Mouse (Mus musculus) embryonic facial prominence, embryonic 15.5 days (tissue): ENCODE results near the gene Nutm2. TPM values are rescaled to one million over a fixed set of nuclear protein-coding genes. Genes with fewer than 3 reads are reported as not detected.
"Not testable (repeated sequence)": the region's sequence is repeated elsewhere in the genome, so short reads cannot be mapped to it uniquely, and the experiment has no call there.

Experiments
- ATAC-seq: fragments of 200-750 bp; cut with Nextera tagmentation; 2 replicates; pipeline ENCODE4 v1.8.0; 2017; ENCODE audit warnings: low read depth, moderate TSS enrichment; ENCODE audit not compliant: insufficient number of reproducible peaks, low FRiP score, low TSS enrichment
- H3K27ac ChIP-seq: fragments of 300-500 bp; sonication (generic); replicated peaks from 2 replicates; pipeline ENCODE4 v1.5.1; 2015; ENCODE audit warnings: mild to moderate bottlenecking, inconsistent platforms
- H3K27me3 ChIP-seq: fragments of 300-500 bp; sonication (generic); 2 replicates; pipeline ENCODE4 v1.6.1; 2015; ENCODE audit warnings: inconsistent platforms
- H3K36me3 ChIP-seq: fragments of 300-500 bp; sonication (generic); 2 replicates; pipeline ENCODE4 v1.6.1; 2015; ENCODE audit warnings: mild to moderate bottlenecking, inconsistent platforms
- H3K4me1 ChIP-seq: fragments of 300-500 bp; sonication (generic); 2 replicates; pipeline ENCODE4 v1.6.1; 2015; ENCODE audit warnings: inconsistent platforms
- H3K4me2 ChIP-seq: fragments of 300-500 bp; sonication (generic); replicated peaks from 2 replicates; pipeline ENCODE4 v1.6.1; 2015; ENCODE audit warnings: mild to moderate bottlenecking, inconsistent platforms
- H3K4me3 ChIP-seq: fragments of 300-500 bp; sonication (generic); replicated peaks from 2 replicates; pipeline ENCODE4 v1.5.1; 2015; ENCODE audit warnings: mild to moderate bottlenecking, inconsistent platforms
- H3K9ac ChIP-seq: fragments of 300-500 bp; sonication (generic); 2 replicates; pipeline ENCODE4 v1.6.1; 2015; ENCODE audit warnings: inconsistent platforms
- H3K9me3 ChIP-seq: fragments of 300-500 bp; sonication (generic); replicated peaks from 2 replicates; pipeline ENCODE4 v1.6.1; 2016; ENCODE audit warnings: inconsistent platforms
- WGBS: fragments of 180-500 bp; shearing (Covaris S2); methylation state at CpG from one replicate; pipeline ENCODE4 v1.1.7; 2015; 5-methylcytosine and 5-hydroxymethylcytosine counted together
- polyA plus RNA-seq: library from polyadenylated mRNA; unstranded; fragments of >200 nt; fragmentation: Nextera tagmentation; extraction: Ambion mirVana; gene quantifications from 2 replicates; pipeline ENCODE4 v1.2.1, GENCODE M21; 2015

Nutm2 gene
- not detected in 2 replicates for polyA plus RNA-seq

- H3K27ac ChIP-seq = no peak within 1 kb of the TSS
- H3K4me2 ChIP-seq = no peak within 1 kb of the TSS
- no peaks in the 10 kb centered on the region for H3K36me3 ChIP-seq
- 65% methylated on average over 4 of the region's 4 CpGs for WGBS
- no peak for ATAC-seq
- H3K9ac ChIP-seq = no peak within 1 kb of the TSS
- no peaks in the 10 kb centered on the region for H3K27me3 ChIP-seq
- no peaks in the 10 kb centered on the region for H3K4me1 ChIP-seq
- no peaks in the 10 kb centered on the region for H3K9me3 ChIP-seq
- no peak within 1 kb of the TSS for H3K4me3 ChIP-seq
Measured at GRCm38 (mm10) chr13:50467007-50467406, at the start of gene Nutm2. Nutm2 (plus strand) TSS chr13:50467307.

GRCm38 (mm10) chr13:50417389-50418183 is 49.5 kb upstream of the Nutm2 start, which contains the start of gene Fbxw17:
Fbxw17 (plus strand) TSS chr13:50417864.
- H3K9ac ChIP-seq = peak within 1 kb of the TSS; percentile 75
- WGBS = 11% methylated on average over 34 of the region's 35 CpGs
- peak within 1 kb of the TSS; percentile 75 for H3K4me3 ChIP-seq
- no peaks in the 10 kb centered on the region for H3K27me3 ChIP-seq
- peaks cover 12% of the 10 kb centered on the region for H3K4me1 ChIP-seq
- no peaks in the 10 kb centered on the region for H3K9me3 ChIP-seq
- peak; percentile 94 for ATAC-seq
- H3K36me3 ChIP-seq = peaks cover 5% of the 10 kb centered on the region
- H3K4me2 ChIP-seq = peak within 1 kb of the TSS; percentile 61
- H3K27ac ChIP-seq = no peak within 1 kb of the TSS

GRCm38 (mm10) chr13:50418421-50418820 is 48.7 kb upstream of the Nutm2 start:
- WGBS = 32% methylated on average over 3 of the region's 3 CpGs
- Histone ChIP-seq H3K27ac (no peak overlapping the region), H3K9ac (peak overlapping the region; percentile 75), H3K4me2 (peak overlapping the region; percentile 61), H3K4me3 (peak overlapping the region; percentile 75), H3K27me3 (no peaks in the 10 kb centered on the region), H3K4me1 (peaks cover 12% of the 10 kb centered on the region), H3K9me3 (no peaks in the 10 kb centered on the region), H3K36me3 (peaks cover 13% of the 10 kb centered on the region)
- ATAC-seq = no peak

GRCm38 (mm10) chr13:50423625-50424209 is 43.4 kb upstream of the Nutm2 start:
- Histone ChIP-seq H3K36me3 (peaks cover 63% of the 10 kb centered on the region), H3K27ac (no peak overlapping the region), H3K4me1 (peaks cover 4% of the 10 kb centered on the region), H3K9me3 (no peaks in the 10 kb centered on the region), H3K9ac (no peak overlapping the region), H3K4me3 (no peak overlapping the region), H3K4me2 (no peak overlapping the region), H3K27me3 (no peaks in the 10 kb centered on the region)
- WGBS = 88% methylated on average over 8 of the region's 8 CpGs
- no peak; the same call in 1 of the 2 replicates for ATAC-seq

DNA sequence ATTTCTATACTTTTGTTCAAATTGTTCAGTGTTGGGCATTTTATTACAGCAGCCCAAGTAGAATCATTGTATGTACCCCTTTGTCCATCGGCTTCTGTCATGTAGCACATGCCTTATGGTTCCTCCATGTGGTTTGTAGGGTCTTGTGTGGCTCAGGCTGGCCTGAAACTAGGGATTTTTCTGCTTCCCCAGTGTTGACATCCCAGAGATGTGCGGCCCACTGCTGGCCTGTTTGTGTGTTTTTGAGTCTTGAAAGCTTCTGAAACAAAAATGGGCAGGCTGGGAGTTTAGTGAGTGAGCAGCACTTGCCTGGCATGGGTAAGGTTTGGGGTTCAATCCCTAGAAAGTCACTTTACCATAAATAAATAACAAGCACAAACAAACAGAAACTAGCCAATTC is 42.6 kb upstream of the Nutm2 start:
- H3K4me3 ChIP-seq = no peak overlapping the region
- H3K36me3 ChIP-seq = peaks cover 70% of the 10 kb centered on the region
- H3K9me3 ChIP-seq = no peaks in the 10 kb centered on the region
- H3K4me2 ChIP-seq = no peak overlapping the region
- WGBS = 95% methylated on average over 2 of the region's 2 CpGs
- H3K27ac ChIP-seq = no peak overlapping the region
- H3K9ac ChIP-seq = no peak overlapping the region
- no peak for ATAC-seq
- H3K4me1 ChIP-seq = no peaks in the 10 kb centered on the region
- no peaks in the 10 kb centered on the region for H3K27me3 ChIP-seq

DNA sequence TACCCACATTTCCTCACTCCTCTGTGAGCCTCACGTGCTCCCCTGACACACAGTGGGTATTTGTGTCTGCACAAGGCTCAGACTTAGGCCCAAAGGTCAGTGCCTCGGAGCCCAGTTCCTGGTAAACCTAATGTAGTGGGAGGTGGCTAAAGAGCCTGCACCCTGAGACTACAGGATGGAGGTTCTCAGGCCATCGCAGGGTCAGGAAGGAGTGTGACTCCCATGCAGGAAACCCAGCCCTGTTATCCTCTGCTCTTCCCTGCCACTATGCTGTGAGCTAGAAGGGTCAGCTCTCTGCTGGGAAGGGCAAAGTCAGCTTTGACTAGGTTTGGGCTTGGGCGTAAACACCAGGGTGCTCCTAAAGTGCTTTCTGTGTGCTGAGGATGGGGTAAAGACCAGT is 40.4 kb upstream of the Nutm2 start:
- no peak overlapping the region for H3K9ac ChIP-seq

DNA sequence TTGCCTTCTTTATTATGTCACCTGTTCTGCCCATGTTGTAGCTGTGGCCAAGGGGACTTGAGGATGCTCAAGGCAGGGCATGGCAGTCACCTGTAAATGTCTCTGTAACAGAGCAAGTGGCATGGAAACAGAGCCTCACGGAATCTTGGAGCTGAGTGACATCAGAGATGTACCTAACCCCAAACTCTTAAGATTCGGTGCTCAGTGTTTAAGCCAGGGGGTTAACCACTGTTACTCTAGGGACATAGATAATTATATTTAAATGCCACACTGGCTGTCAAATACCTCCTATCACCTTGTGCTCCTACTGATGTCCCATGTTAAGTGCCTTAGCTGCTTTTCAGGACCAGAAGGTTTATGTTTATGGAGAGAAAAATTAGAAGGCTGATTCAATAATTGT is 23.3 kb upstream of the Nutm2 start, which contains the start of gene Gm47429:
Gene Gm47429, minus strand, starts transcription at position 101 of the 400 bp plus-strand sequence.
- no peak within 1 kb of the TSS for H3K27ac ChIP-seq
- no peak within 1 kb of the TSS for H3K9ac ChIP-seq
- H3K36me3 ChIP-seq = no peaks in the 10 kb centered on the region
- ATAC-seq = no peak
- H3K27me3 ChIP-seq = no peaks in the 10 kb centered on the region
- H3K4me1 ChIP-seq = no peaks in the 10 kb centered on the region
- H3K4me3 ChIP-seq = no peak within 1 kb of the TSS
- no peaks in the 10 kb centered on the region for H3K9me3 ChIP-seq
- no peak within 1 kb of the TSS for H3K4me2 ChIP-seq
- WGBS = 76% methylated on average over 2 of the region's 2 CpGs

More for the DNA sequence above, 40.4 kb upstream of the Nutm2 start:
- Histone ChIP-seq H3K9me3 (no peaks in the 10 kb centered on the region), H3K36me3 (peaks cover 83% of the 10 kb centered on the region), H3K27ac (no peak overlapping the region), H3K27me3 (no peaks in the 10 kb centered on the region), H3K4me2 (no peak overlapping the region), H3K4me1 (no peaks in the 10 kb centered on the region), H3K4me3 (no peak overlapping the region)
- ATAC-seq = no peak
- 82% methylated on average over 4 of the region's 4 CpGs for WGBS

GRCm38 (mm10) chr13:50445261-50445660 is 21.8 kb upstream of the Nutm2 start:
- Histone ChIP-seq H3K4me2 (no peak overlapping the region), H3K4me3 (no peak overlapping the region), H3K27ac (no peak overlapping the region), H3K36me3 (no peaks in the 10 kb centered on the region), H3K9me3 (no peaks in the 10 kb centered on the region), H3K9ac (no peak overlapping the region), H3K4me1 (no peaks in the 10 kb centered on the region), H3K27me3 (no peaks in the 10 kb centered on the region)
- ATAC-seq = no peak
- 27% methylated on average over 4 of the region's 4 CpGs for WGBS

DNA sequence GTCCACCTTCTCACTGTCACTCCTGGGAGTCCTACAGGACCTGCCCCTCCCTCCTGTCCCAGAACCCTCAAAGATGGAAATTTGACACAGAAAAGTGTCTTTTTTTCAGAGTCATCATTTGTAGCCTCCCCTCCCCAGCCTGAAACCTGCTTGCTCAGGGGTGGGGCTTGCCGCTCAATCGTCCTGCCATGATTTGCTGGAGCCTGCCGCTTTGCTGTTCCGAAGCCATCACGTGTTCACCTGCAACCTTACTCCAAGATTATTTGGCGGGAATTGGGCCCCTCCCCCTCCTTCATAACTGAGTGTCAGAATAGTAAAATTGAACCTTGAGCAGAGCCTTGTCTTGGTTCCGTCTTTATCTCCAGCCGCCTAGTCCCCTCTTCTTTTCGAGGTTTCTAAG is 14.8 kb upstream of the Nutm2 start:
- not testable (repeated sequence) for H3K27ac ChIP-seq, H3K27me3 ChIP-seq
- 59% methylated on average over 9 of the region's 9 CpGs for WGBS

GRCm38 (mm10) chr13:50453426-50453825 is 13.7 kb upstream of the Nutm2 start:
- Histone ChIP-seq H3K4me2 (no peak overlapping the region), H3K36me3 (no peaks in the 10 kb centered on the region), H3K9ac (no peak overlapping the region), H3K4me3 (no peak overlapping the region), H3K27me3 (no peaks in the 10 kb centered on the region), H3K27ac (no peak overlapping the region), H3K9me3 (no peaks in the 10 kb centered on the region), H3K4me1 (no peaks in the 10 kb centered on the region)
- WGBS = 30% methylated on average over 4 of the region's 4 CpGs
- ATAC-seq = no peak

More for the DNA sequence above, 14.8 kb upstream of the Nutm2 start:
- H3K9me3 ChIP-seq, H3K36me3 ChIP-seq, H3K4me1 ChIP-seq, H3K4me2 ChIP-seq, H3K9ac ChIP-seq, ATAC-seq, H3K4me3 ChIP-seq: not testable (repeated sequence)

GRCm38 (mm10) chr13:50460433-50460832 is 6.7 kb upstream of the Nutm2 start:
- 55% methylated on average over 2 of the region's 2 CpGs for WGBS
- ATAC-seq = not testable (repeated sequence)

More at GRCm38 (mm10) chr13:50460433-50460832, 6.7 kb upstream of the Nutm2 start:
- not testable (repeated sequence) for H3K27me3 ChIP-seq, H3K9me3 ChIP-seq, H3K4me2 ChIP-seq, H3K4me3 ChIP-seq, H3K27ac ChIP-seq, H3K36me3 ChIP-seq, H3K4me1 ChIP-seq, H3K9ac ChIP-seq
